Mouse (Mus musculus) liver, postnatal 0 days (tissue): ENCODE results near the gene Msi2. TPM values are rescaled to one million over a fixed set of nuclear protein-coding genes. Genes with fewer than 3 reads are reported as not detected.
A peak's percentile ranks its signal among the peaks of the same experiment; 100 is the strongest.

ENCODE experiments used
- ATAC-seq: fragments of 200-750 bp; cut with Nextera tagmentation; 2 replicates; pipeline ENCODE4 v1.8.0; 2017; ENCODE audit warnings: mild to moderate bottlenecking, moderate library complexity
- DNase-seq: peaks from one replicate; pipeline ENCODE4 v3.0.0-alpha.2; 2016
- H3K27ac ChIP-seq: fragments of 300-500 bp; sonication (generic); 2 replicates; pipeline ENCODE4 v1.5.1; 2014; ENCODE audit warnings: antibody characterized with exemption, moderate library complexity, mild to moderate bottlenecking, low read depth
- H3K27me3 ChIP-seq: fragments of 300-500 bp; sonication (generic); 2 replicates; pipeline ENCODE4 v1.6.1; 2014; ENCODE audit warnings: low read length, control low read depth, mixed read lengths; ENCODE audit not compliant: insufficient read depth
- H3K36me3 ChIP-seq: fragments of 300-500 bp; sonication (generic); replicated peaks from 2 replicates; pipeline ENCODE4 v1.6.1; 2014; ENCODE audit warnings: mild to moderate bottlenecking, control low read depth, low read length, moderate library complexity, mixed read lengths; ENCODE audit not compliant: insufficient read depth
- H3K4me1 ChIP-seq: fragments of 300-500 bp; sonication (generic); 2 replicates; pipeline ENCODE4 v1.6.1; 2014; ENCODE audit warnings: antibody characterized with exemption, mild to moderate bottlenecking, control low read depth; ENCODE audit not compliant: insufficient read depth
- H3K4me2 ChIP-seq: fragments of 300-500 bp; sonication (generic); 2 replicates; pipeline ENCODE4 v1.6.1; 2014; ENCODE audit warnings: low read depth, mild to moderate bottlenecking, low read length, moderate library complexity, mixed read lengths
- H3K4me3 ChIP-seq: fragments of 300-500 bp; sonication (generic); 2 replicates; pipeline ENCODE4 v1.5.1; 2014; ENCODE audit warnings: low read depth, low read length
- H3K9ac ChIP-seq: fragments of 300-500 bp; sonication (generic); replicated peaks from 2 replicates; pipeline ENCODE4 v1.6.1; 2014; ENCODE audit warnings: mild to moderate bottlenecking, moderate library complexity
- H3K9me3 ChIP-seq: fragments of 300-500 bp; sonication (generic); 2 replicates; pipeline ENCODE4 v1.6.1; 2016; ENCODE audit warnings: mild to moderate bottlenecking, control low read depth, low read length, mixed read lengths
- CTCF ChIP-seq: sonication (generic); IDR thresholded peaks from 2 replicates; pipeline ENCODE4 v1.5.1; 2016; ENCODE audit warnings: antibody characterized with exemption, low read depth
- EP300 ChIP-seq: IDR thresholded peaks from 2 replicates; pipeline ENCODE4 v1.6.1; 2016; ENCODE audit warnings: antibody characterized with exemption, low read depth, mild to moderate bottlenecking
- WGBS: fragments of 180-500 bp; shearing (Covaris S2); extraction: QIAGEN DNeasy Blood & Tissue Kit; methylation state at CpG from one replicate; pipeline ENCODE4 v1.1.7; 2014; ENCODE audit not compliant: insufficient replicate concordance; 5-methylcytosine and 5-hydroxymethylcytosine counted together
- polyA plus RNA-seq: library from polyadenylated mRNA; unstranded; fragments of >200 nt; fragmentation: Nextera tagmentation; extraction: Ambion mirVana; gene quantifications from 2 replicates; pipeline ENCODE4 v1.2.1, GENCODE M21; 2015

The Msi2 gene
- polyA plus RNA-seq, 1 experiment from 2014 or later, result 3.7 TPM

- no peaks in the 10 kb centered on the region for H3K9me3 ChIP-seq
- no peak overlapping the region for H3K4me3 ChIP-seq
- 88% methylated on average over 8 of the region's 8 CpGs for WGBS
- no peak for DNase-seq
- no peaks in the 10 kb centered on the region for H3K36me3 ChIP-seq
- no peak overlapping the region for H3K9ac ChIP-seq
- no peak overlapping the region for H3K27ac ChIP-seq
- ATAC-seq, result no peak
- H3K27me3 ChIP-seq, result no peaks in the 10 kb centered on the region
- TF ChIP-seq CTCF (no peak), EP300 (no peak)
- no peak overlapping the region for H3K4me2 ChIP-seq
- H3K4me1 ChIP-seq, result no peaks in the 10 kb centered on the region
Observed at GRCm38 (mm10) chr11:88462789-88463188, 255.5 kb downstream of the Msi2 start.

- H3K4me1 ChIP-seq, result no peaks in the 10 kb centered on the region
- H3K9me3 ChIP-seq, result no peaks in the 10 kb centered on the region
- ATAC-seq (no peak), DNase-seq (no peak)
- WGBS, result 86% methylated on average over 4 of the region's 4 CpGs
- no peak for TF ChIP-seq EP300
- no peak for TF ChIP-seq CTCF
- H3K27me3 ChIP-seq, result no peaks in the 10 kb centered on the region
- no peaks in the 10 kb centered on the region for H3K36me3 ChIP-seq
- no peak overlapping the region for H3K9ac ChIP-seq
- no peak overlapping the region for H3K27ac ChIP-seq
- no peak overlapping the region for H3K4me2 ChIP-seq
- no peak overlapping the region for H3K4me3 ChIP-seq
Observed at GRCm38 (mm10) chr11:88461601-88462000, 256.7 kb downstream of the Msi2 start.

GRCm38 (mm10) chr11:88459946-88460736 lies 258.2 kb downstream of the Msi2 start:
- H3K4me2 ChIP-seq, result no peak overlapping the region
- H3K9me3 ChIP-seq, result no peaks in the 10 kb centered on the region
- DNase-seq (no peak), ATAC-seq (no peak)
- no peak overlapping the region for H3K9ac ChIP-seq
- no peaks in the 10 kb centered on the region for H3K27me3 ChIP-seq
- 79% methylated on average over 19 of the region's 19 CpGs for WGBS
- TF ChIP-seq CTCF (no peak), EP300 (no peak)
- no peak overlapping the region for H3K4me3 ChIP-seq
- H3K36me3 ChIP-seq, result no peaks in the 10 kb centered on the region
- H3K4me1 ChIP-seq, result no peaks in the 10 kb centered on the region
- peak overlapping the region; percentile 36; the same call in 1 of the 2 replicates for H3K27ac ChIP-seq

GRCm38 (mm10) chr11:88457241-88457738 lies 261.0 kb downstream of the Msi2 start:
- TF ChIP-seq CTCF, result no peak
- no peak for TF ChIP-seq EP300
- H3K4me3 ChIP-seq, result no peak overlapping the region
- no peak for DNase-seq
- no peak overlapping the region for H3K9ac ChIP-seq
- H3K27me3 ChIP-seq, result no peaks in the 10 kb centered on the region
- H3K9me3 ChIP-seq, result no peaks in the 10 kb centered on the region
- WGBS, result 74% methylated on average over 10 of the region's 10 CpGs
- no peaks in the 10 kb centered on the region for H3K4me1 ChIP-seq
- no peak overlapping the region for H3K27ac ChIP-seq
- no peak for ATAC-seq
- no peaks in the 10 kb centered on the region for H3K36me3 ChIP-seq
- H3K4me2 ChIP-seq, result no peak overlapping the region

GRCm38 (mm10) chr11:88454867-88455806 lies 263.2 kb downstream of the Msi2 start:
- WGBS, result 61% methylated on average over 19 of the region's 19 CpGs
- Histone ChIP-seq H3K27ac (no peak overlapping the region), H3K9ac (no peak overlapping the region), H3K4me3 (no peak overlapping the region), H3K36me3 (no peaks in the 10 kb centered on the region), H3K27me3 (no peaks in the 10 kb centered on the region), H3K4me1 (no peaks in the 10 kb centered on the region), H3K4me2 (no peak overlapping the region), H3K9me3 (no peaks in the 10 kb centered on the region)
- ATAC-seq (no peak), DNase-seq (no peak)
- TF ChIP-seq EP300 (no peak), CTCF (no peak)

GRCm38 (mm10) chr11:88449180-88449579 lies 269.1 kb downstream of the Msi2 start:
- Histone ChIP-seq H3K9me3 (no peaks in the 10 kb centered on the region), H3K4me2 (no peak overlapping the region), H3K36me3 (no peaks in the 10 kb centered on the region), H3K4me3 (no peak overlapping the region), H3K9ac (no peak overlapping the region), H3K27me3 (no peaks in the 10 kb centered on the region), H3K4me1 (no peaks in the 10 kb centered on the region), H3K27ac (no peak overlapping the region)
- DNase-seq, result no peak
- WGBS, result 78% methylated on average over 6 of the region's 6 CpGs
- ATAC-seq, result no peak
- TF ChIP-seq CTCF, result no peak
- no peak for TF ChIP-seq EP300
